Mouse (Mus musculus) spleen, adult 2 months (tissue): Measurements from ENCODE around the gene Orm3.

Experiments used
- CTCF ChIP-seq: fragments of 200-500 bp; IDR thresholded peaks from 2 replicates; pipeline ENCODE4 v1.5.1; 2011; ENCODE audit warnings: mild to moderate bottlenecking, inconsistent platforms; ENCODE audit not compliant: insufficient read depth, insufficient read length, insufficient replicate concordance; ENCODE audit errors: extremely low read depth
- POLR2A ChIP-seq: fragments of 200-500 bp; IDR thresholded peaks from 2 replicates; pipeline ENCODE4 v1.6.1; 2011; ENCODE audit warnings: low read depth, low read length, inconsistent platforms

GRCm38 (mm10) chr4:63338414-63339076 is 17.4 kb upstream of the Orm3 start:
- TF ChIP-seq CTCF (no peak), POLR2A (no peak)
